Mouse (Mus musculus): ENCODE measurements at regions not wholly inside any gene's neighbourhood (a gene's known extent, or its start where the extent isn't known, plus 50 kb on each side); places are given as distances from the start of the nearest gene placed in this dataset.

DNA sequence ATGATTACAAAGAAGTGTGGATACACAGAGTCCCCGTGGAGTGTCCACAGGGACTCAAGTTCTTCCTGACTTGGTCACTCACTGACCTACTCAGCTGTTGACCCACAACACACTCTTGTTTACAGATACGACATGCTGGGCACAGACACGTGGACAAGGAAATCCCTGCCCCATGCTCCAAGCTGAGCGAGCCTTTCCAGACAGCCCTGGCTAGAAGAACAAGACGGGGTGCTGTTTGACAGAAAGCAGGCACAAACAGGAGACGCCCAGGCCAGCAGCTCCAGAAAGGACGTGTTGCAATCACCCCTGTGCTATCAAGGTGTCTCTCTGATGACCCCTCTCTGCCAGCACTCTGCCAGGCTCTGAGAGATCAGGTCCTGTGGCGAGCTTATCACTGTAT, 112.6 kb upstream of the Gm14444 start:
- Histone ChIP-seq H3K9me3 (replicated peaks) (no peaks in the 10 kb centered on the region), H3K36me3 (no peaks in the 10 kb centered on the region), H3K4me2 (replicated peaks) (no peak overlapping the region), H3K27me3 (no peaks in the 10 kb centered on the region), H3K4me3 (replicated peaks) (no peak overlapping the region), H3K4me1 (no peaks in the 10 kb centered on the region), H3K27ac (replicated peaks) (no peak overlapping the region), H3K9ac (no peak overlapping the region)
- no peak for ATAC-seq (ENCODE audit: insufficient number of reproducible peaks, low FRiP score, low TSS enrichment, low read depth)
- 61% methylated on average over 8 of the region's 8 CpGs for WGBS

- 60% methylated on average over 5 of the region's 5 CpGs for WGBS
Measured at GRCm38 (mm10) chr2:174899940-174900670, 109.9 kb upstream of the Gm14444 start.

DNA sequence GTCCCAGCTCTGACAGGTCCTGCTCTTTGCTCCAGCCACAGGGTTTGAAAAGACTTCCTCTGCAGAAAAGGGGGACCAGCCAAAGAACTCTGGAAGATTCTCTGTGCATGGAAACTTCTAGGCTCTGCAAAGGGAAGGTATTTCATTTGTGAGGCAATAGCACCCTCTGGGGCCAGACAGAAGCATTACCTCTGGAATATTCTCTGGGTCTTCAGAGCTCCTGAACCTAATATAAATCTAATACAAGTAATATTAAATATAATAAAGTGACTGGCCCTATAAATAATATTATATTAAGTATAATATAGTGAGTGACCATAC, 109.4 kb upstream of the Gm14444 start:
- no peak; the same call in 1 of the 2 replicates for ATAC-seq (ENCODE audit: insufficient number of reproducible peaks, low FRiP score, low TSS enrichment, low read depth)
- H3K27ac ChIP-seq (replicated peaks) = peak overlapping the region; percentile 8; the same call in 1 of the 2 replicates
- H3K9me3 ChIP-seq (replicated peaks) = no peaks in the 10 kb centered on the region
- peaks cover 12% of the 10 kb centered on the region; the same call in 1 of the 2 replicates for H3K4me1 ChIP-seq
- no peak overlapping the region for H3K4me3 ChIP-seq (replicated peaks)
- H3K36me3 ChIP-seq = no peaks in the 10 kb centered on the region
- H3K4me2 ChIP-seq (replicated peaks) = no peak overlapping the region
- H3K9ac ChIP-seq = no peak overlapping the region
- no peaks in the 10 kb centered on the region for H3K27me3 ChIP-seq

More at GRCm38 (mm10) chr2:174899940-174900670, 109.9 kb upstream of the Gm14444 start:
- Histone ChIP-seq H3K4me3 (replicated peaks) (no peak overlapping the region), H3K9me3 (replicated peaks) (no peaks in the 10 kb centered on the region), H3K27me3 (no peaks in the 10 kb centered on the region), H3K4me1 (peaks cover 12% of the 10 kb centered on the region; the same call in 1 of the 2 replicates), H3K36me3 (no peaks in the 10 kb centered on the region), H3K9ac (no peak overlapping the region), H3K27ac (replicated peaks) (peak overlapping the region; percentile 8; the same call in 1 of the 2 replicates), H3K4me2 (replicated peaks) (no peak overlapping the region)
- no peak; the same call in 1 of the 2 replicates for ATAC-seq (ENCODE audit: insufficient number of reproducible peaks, low FRiP score, low TSS enrichment, low read depth)

- 87% methylated on average over 16 of the region's 16 CpGs for whole genome bisulfite sequencing
Measured at GRCm38 (mm10) chr2:174901801-174902200, 108.2 kb upstream of the Gm14444 start.

DNA sequence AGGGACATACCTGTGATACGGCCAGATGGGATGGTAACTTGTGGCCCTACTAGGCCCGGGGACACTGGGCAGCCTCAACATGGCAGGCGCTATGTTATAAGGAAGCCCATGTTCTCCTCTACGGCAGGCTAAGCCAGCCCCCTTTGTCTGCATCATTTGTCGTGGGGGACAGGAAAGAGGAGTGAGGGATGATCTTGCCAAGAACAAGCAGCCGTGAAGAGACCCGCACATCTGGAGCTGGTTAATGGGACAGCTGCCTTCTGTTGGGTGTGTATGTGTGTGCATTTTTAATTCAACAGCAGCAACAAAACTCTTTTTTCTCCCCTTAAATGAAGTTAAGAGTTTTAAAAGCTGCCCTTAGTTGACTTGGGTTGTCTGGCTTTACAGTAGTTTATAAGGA, 106.4 kb upstream of the Gm14444 start:
- Histone ChIP-seq H3K27me3 (no peaks in the 10 kb centered on the region), H3K4me1 (peaks cover 12% of the 10 kb centered on the region; the same call in 1 of the 2 replicates), H3K4me3 (replicated peaks) (no peak overlapping the region), H3K4me2 (replicated peaks) (no peak overlapping the region), H3K9me3 (replicated peaks) (no peaks in the 10 kb centered on the region), H3K27ac (replicated peaks) (peak overlapping the region; percentile 87), H3K9ac (no peak overlapping the region), H3K36me3 (no peaks in the 10 kb centered on the region)
- peak; percentile 57 for ATAC-seq (ENCODE audit: insufficient number of reproducible peaks, low FRiP score, low TSS enrichment, low read depth)
- 37% methylated on average over 7 of the region's 7 CpGs for WGBS

More at GRCm38 (mm10) chr2:174901801-174902200, 108.2 kb upstream of the Gm14444 start:
- no peak overlapping the region for H3K4me2 ChIP-seq (replicated peaks)
- H3K27me3 ChIP-seq = no peaks in the 10 kb centered on the region
- no peak for ATAC-seq (ENCODE audit: insufficient number of reproducible peaks, low FRiP score, low TSS enrichment, low read depth)
- H3K9ac ChIP-seq = no peak overlapping the region
- no peaks in the 10 kb centered on the region for H3K9me3 ChIP-seq (replicated peaks)
- H3K27ac ChIP-seq (replicated peaks) = no peak overlapping the region
- H3K4me1 ChIP-seq = peaks cover 12% of the 10 kb centered on the region; the same call in 1 of the 2 replicates
- no peaks in the 10 kb centered on the region for H3K36me3 ChIP-seq
- H3K4me3 ChIP-seq (replicated peaks) = no peak overlapping the region

DNA sequence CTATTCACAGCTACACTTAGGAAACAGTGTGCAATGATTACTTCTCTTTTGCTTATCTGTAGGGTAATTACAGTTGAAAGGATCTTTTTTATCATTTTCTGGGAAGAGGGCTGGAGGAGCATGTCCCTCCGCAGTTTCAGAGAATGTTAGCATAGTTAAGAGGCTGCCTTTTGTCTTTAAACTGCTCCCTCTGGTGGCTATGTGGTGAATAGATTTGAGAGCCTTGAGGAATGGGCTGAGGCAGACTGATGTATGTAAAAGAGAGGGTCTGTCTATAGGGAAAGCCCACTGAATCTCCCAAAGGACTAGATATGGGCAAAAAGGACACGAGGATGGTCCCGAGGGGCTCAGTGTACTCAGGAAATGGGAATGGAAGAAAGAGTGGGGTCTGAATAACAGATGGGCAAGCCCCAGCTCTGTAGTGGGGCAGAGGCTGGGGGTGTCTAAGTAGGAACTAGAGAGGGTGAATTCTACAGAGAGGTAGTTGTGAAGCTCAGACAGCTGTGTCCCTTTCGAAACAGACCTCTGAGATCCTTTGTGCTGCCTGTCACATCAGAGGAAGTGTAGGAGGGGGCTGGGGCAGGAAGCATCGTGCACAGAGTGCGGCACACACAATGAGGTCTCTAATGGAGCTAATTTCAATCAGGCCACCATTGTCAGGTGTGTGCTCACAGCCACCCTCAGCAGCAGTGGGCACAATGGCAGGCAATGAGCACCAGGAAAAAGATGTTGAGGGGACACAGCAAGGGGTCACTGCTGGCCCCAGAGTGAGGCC, 104.0 kb upstream of the Gm14444 start:
- Histone ChIP-seq H3K27ac (replicated peaks) (no peak overlapping the region), H3K4me2 (replicated peaks) (no peak overlapping the region), H3K27me3 (no peaks in the 10 kb centered on the region), H3K9me3 (replicated peaks) (no peaks in the 10 kb centered on the region), H3K4me1 (peaks cover 12% of the 10 kb centered on the region; the same call in 1 of the 2 replicates), H3K4me3 (replicated peaks) (no peak overlapping the region), H3K9ac (no peak overlapping the region), H3K36me3 (no peaks in the 10 kb centered on the region)
- peak; percentile 66; the same call in 1 of the 2 replicates for ATAC-seq (ENCODE audit: insufficient number of reproducible peaks, low FRiP score, low TSS enrichment, low read depth)
- 41% methylated on average over 6 of the region's 6 CpGs for WGBS

- Histone ChIP-seq H3K27me3 (no peaks in the 10 kb centered on the region), H3K4me2 (replicated peaks) (peak overlapping the region; percentile 26), H3K36me3 (no peaks in the 10 kb centered on the region), H3K9me3 (replicated peaks) (no peaks in the 10 kb centered on the region), H3K4me1 (0 out of 2 replicates have a peak, but pooled peaks cover 3% of the 10 kb centered on the region), H3K9ac (no peak overlapping the region), H3K4me3 (replicated peaks) (no peak overlapping the region), H3K27ac (replicated peaks) (no peak overlapping the region)
- peak; percentile 58; the same call in 1 of the 2 replicates for ATAC-seq (ENCODE audit: insufficient number of reproducible peaks, low FRiP score, low TSS enrichment, low read depth)
- WGBS = 21% methylated on average over 10 of the region's 10 CpGs
Measured at GRCm38 (mm10) chr2:174917146-174917905, 92.7 kb upstream of the Gm14444 start.

GRCm38 (mm10) chr2:174917975-174918374, 92.1 kb upstream of the Gm14444 start:
- Histone ChIP-seq H3K27me3 (no peaks in the 10 kb centered on the region), H3K4me1 (0 out of 2 replicates have a peak, but pooled peaks cover 3% of the 10 kb centered on the region), H3K4me2 (replicated peaks) (no peak overlapping the region), H3K9me3 (replicated peaks) (no peaks in the 10 kb centered on the region), H3K9ac (no peak overlapping the region), H3K4me3 (replicated peaks) (no peak overlapping the region), H3K27ac (replicated peaks) (no peak overlapping the region), H3K36me3 (no peaks in the 10 kb centered on the region)
- ATAC-seq (ENCODE audit: insufficient number of reproducible peaks, low FRiP score, low TSS enrichment, low read depth) = no peak
- 22% methylated on average over 5 of the region's 5 CpGs for WGBS

DNA sequence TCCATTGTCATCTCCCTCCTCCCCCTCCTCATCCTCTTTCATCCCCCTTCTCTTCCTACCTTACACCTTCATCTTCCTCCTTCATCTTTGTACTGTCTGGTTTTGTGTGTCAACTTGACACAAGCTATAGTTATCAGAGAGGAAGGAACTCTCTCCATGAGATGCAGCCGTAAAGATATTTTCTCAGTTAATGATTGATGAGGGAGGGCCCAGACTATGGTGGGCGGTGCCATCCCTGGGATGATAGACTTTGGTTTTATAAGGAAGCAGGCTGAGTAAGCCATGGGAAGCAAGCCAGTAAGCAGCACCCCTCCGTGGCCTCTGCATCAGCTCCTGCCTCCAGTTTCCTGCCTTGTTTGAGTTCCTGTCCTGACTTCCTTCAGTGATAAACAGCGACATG, 87.8 kb upstream of the Gm14444 start:
- no peak for ATAC-seq (ENCODE audit: insufficient number of reproducible peaks, low FRiP score, low TSS enrichment, low read depth)
- no peak overlapping the region for H3K4me3 ChIP-seq (replicated peaks)

DNA sequence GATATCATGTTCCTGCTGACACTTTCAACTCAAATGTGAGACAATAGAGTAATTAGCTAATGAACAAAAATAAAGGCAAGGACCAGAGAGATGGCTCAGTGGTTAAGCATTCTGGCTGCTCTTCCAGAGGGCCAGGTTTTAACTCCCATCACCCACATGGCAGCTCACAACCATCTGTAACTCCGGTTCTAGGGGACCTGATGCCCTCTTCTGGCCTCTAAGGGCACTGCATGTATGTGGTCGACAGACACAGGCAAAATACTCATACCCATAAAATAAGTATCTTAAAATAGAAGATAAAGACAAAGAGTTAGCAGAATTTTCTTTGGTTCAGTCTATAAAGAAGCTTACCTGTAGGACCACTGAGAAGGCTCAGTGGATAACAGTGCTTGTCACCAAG, 80.3 kb upstream of the Gm14444 start:
- Histone ChIP-seq H3K9ac (no peak overlapping the region), H3K27me3 (no peaks in the 10 kb centered on the region), H3K4me3 (replicated peaks) (no peak overlapping the region), H3K27ac (replicated peaks) (no peak overlapping the region), H3K4me2 (replicated peaks) (no peak overlapping the region), H3K9me3 (replicated peaks) (no peaks in the 10 kb centered on the region), H3K4me1 (peaks cover 7% of the 10 kb centered on the region; the same call in 1 of the 2 replicates), H3K36me3 (no peaks in the 10 kb centered on the region)
- WGBS = 64% methylated on average over 2 of the region's 2 CpGs
- no peak for ATAC-seq (ENCODE audit: insufficient number of reproducible peaks, low FRiP score, low TSS enrichment, low read depth)

More for the DNA sequence above, 87.8 kb upstream of the Gm14444 start:
- H3K36me3 ChIP-seq = no peaks in the 10 kb centered on the region
- H3K27me3 ChIP-seq = no peaks in the 10 kb centered on the region
- no peak overlapping the region for H3K9ac ChIP-seq
- H3K9me3 ChIP-seq (replicated peaks) = no peaks in the 10 kb centered on the region
- no peak overlapping the region for H3K27ac ChIP-seq (replicated peaks)
- H3K4me2 ChIP-seq (replicated peaks) = no peak overlapping the region
- H3K4me1 ChIP-seq = 0 out of 2 replicates have a peak, but pooled peaks cover 3% of the 10 kb centered on the region
- 70% methylated on average over 4 of the region's 4 CpGs for WGBS

Data from embryonic facial prominence, embryonic 15.5 days (tissue).